Mouse (Mus musculus) gonadal fat pad, adult 2 months (tissue): ENCODE data around the gene Ugt1a10. TPM values are rescaled to one million over a fixed set of nuclear protein-coding genes. Genes with fewer than 3 reads are reported as not detected.
"Not testable (repeated sequence)": the region's sequence is repeated elsewhere in the genome, so short reads cannot be mapped to it uniquely, and the experiment has no call there.

Experiments used
- DNase-seq: peaks from one replicate; pipeline ENCODE4 v3.0.0-alpha.2; 2012; ENCODE audit warnings: low read depth
- polyA plus RNA-seq: library from polyadenylated mRNA; depleted of rRNA; stranded (reverse); fragments of >200 nt; gene quantifications from 2 replicates; pipeline ENCODE4 v1.2.3, GENCODE M21; 2012; rRNA removed

The Ugt1a10 gene
- polyA plus RNA-seq = not detected in 2 replicates

- DNase-seq = no peak
Measured at GRCm38 (mm10) chr1:88055088-88055487, at the start of gene Ugt1a10. TSS of gene Ugt1a10 (plus strand) at chr1:88055388.

GRCm38 (mm10) chr1:88007692-88008210 lies 47.4 kb upstream of the Ugt1a10 start:
- no peak for DNase-seq

- DNase-seq = no peak
Measured at GRCm38 (mm10) chr1:88008211-88008697, 46.9 kb upstream of the Ugt1a10 start, which contains the start of gene Usp40. TSS of gene Usp40 (minus strand) at chr1:88008551.

GRCm38 (mm10) chr1:88008735-88009134 lies 46.5 kb upstream of the Ugt1a10 start:
- no peak for DNase-seq

- no peak for DNase-seq
Measured at GRCm38 (mm10) chr1:88009521-88009920, 45.7 kb upstream of the Ugt1a10 start.

GRCm38 (mm10) chr1:88013726-88014125 lies 41.5 kb upstream of the Ugt1a10 start:
- peak; percentile 88 for DNase-seq

GRCm38 (mm10) chr1:88014194-88014593 lies 41.0 kb upstream of the Ugt1a10 start:
- DNase-seq = peak; percentile 36

GRCm38 (mm10) chr1:88014671-88015070 lies 40.5 kb upstream of the Ugt1a10 start:
- no peak for DNase-seq

- DNase-seq = no peak
Measured at GRCm38 (mm10) chr1:88015371-88015770, 39.8 kb upstream of the Ugt1a10 start.

- not testable (repeated sequence) for DNase-seq
Measured at GRCm38 (mm10) chr1:88025244-88025643, 29.9 kb upstream of the Ugt1a10 start.

- DNase-seq = not testable (repeated sequence)
Measured at GRCm38 (mm10) chr1:88043044-88043443, 12.1 kb upstream of the Ugt1a10 start.

- not testable (repeated sequence) for DNase-seq
Measured at GRCm38 (mm10) chr1:88044832-88045437, 10.3 kb upstream of the Ugt1a10 start.

GRCm38 (mm10) chr1:88047408-88047807 lies 7.8 kb upstream of the Ugt1a10 start:
- not testable (repeated sequence) for DNase-seq

GRCm38 (mm10) chr1:88066472-88067102 lies 11.4 kb downstream of the Ugt1a10 start:
- not testable (repeated sequence) for DNase-seq

- DNase-seq = no peak
Measured at GRCm38 (mm10) chr1:88070495-88070894, 15.3 kb downstream of the Ugt1a10 start, which contains the start of gene Ugt1a9. TSS of gene Ugt1a9 (plus strand) at chr1:88070800.

GRCm38 (mm10) chr1:88070902-88071301 lies 15.7 kb downstream of the Ugt1a10 start:
- DNase-seq = no peak

GRCm38 (mm10) chr1:88074471-88074870 lies 19.3 kb downstream of the Ugt1a10 start:
- no peak for DNase-seq

GRCm38 (mm10) chr1:88077128-88077527 lies 21.9 kb downstream of the Ugt1a10 start:
- DNase-seq = no peak

- no peak for DNase-seq
Measured at GRCm38 (mm10) chr1:88081670-88082069, 26.5 kb downstream of the Ugt1a10 start.

- DNase-seq = no peak
Measured at GRCm38 (mm10) chr1:88086125-88086524, 30.9 kb downstream of the Ugt1a10 start.

GRCm38 (mm10) chr1:88087513-88087912 lies 32.3 kb downstream of the Ugt1a10 start, which contains the start of gene Ugt1a8:
TSS of gene Ugt1a8 (plus strand) at chr1:88087813.
- DNase-seq = no peak

GRCm38 (mm10) chr1:88092341-88092740 lies 37.2 kb downstream of the Ugt1a10 start:
- no peak for DNase-seq

GRCm38 (mm10) chr1:88094270-88094676 lies 39.1 kb downstream of the Ugt1a10 start:
- not testable (repeated sequence) for DNase-seq
